Mouse (Mus musculus) ovary, adult 18-20 months (tissue): ENCODE measurements around the gene Col5a3.
A peak's percentile ranks its signal among the peaks of the same experiment; 100 is the strongest.
"Not testable (repeated sequence)": the region's sequence is repeated elsewhere in the genome, so short reads cannot be mapped to it uniquely, and the experiment has no call there.

ENCODE experiments used
- DNase-seq: peaks from one replicate; pipeline ENCODE4 v3.0.0; 2022; ENCODE audit warnings: low spot score, mixed read lengths

Col5a3 gene

GRCm38 (mm10) chr9:20814521-20815272 lies at the start of gene Col5a3:
TSS of gene Col5a3 (minus strand) at chr9:20815067.
- DNase-seq, result peak; percentile 51

- DNase-seq, result no peak
Measured at GRCm38 (mm10) chr9:20862225-20862624, 47.4 kb upstream of the Col5a3 start.

- DNase-seq, result no peak
Measured at GRCm38 (mm10) chr9:20861821-20862220, 47.0 kb upstream of the Col5a3 start.

- no peak for DNase-seq
Measured at GRCm38 (mm10) chr9:20859926-20860325, 45.1 kb upstream of the Col5a3 start.

- no peak for DNase-seq
Measured at GRCm38 (mm10) chr9:20857131-20857530, 42.3 kb upstream of the Col5a3 start.

DNA sequence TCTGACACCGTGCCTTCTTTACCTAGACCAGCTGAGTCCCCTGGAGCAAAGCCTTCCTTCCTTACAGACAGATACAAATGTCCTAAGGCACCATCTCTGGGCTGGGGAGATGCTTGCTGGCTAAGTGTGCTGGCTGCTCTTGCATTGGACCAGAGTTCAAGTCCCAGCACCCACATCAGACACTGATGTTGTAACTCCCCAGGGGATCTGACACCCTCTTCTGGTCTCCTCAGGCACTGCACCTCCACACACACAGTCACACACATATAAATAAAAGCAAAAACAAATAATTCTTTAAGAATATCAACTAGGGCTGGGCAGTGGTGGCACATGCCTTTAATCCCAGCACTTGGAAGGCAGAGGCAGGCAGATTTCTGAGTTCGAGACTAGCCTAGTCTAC lies 35.3 kb upstream of the Col5a3 start:
- DNase-seq, result no peak

- no peak for DNase-seq
Measured at GRCm38 (mm10) chr9:20842670-20843069, 27.8 kb upstream of the Col5a3 start.

DNA sequence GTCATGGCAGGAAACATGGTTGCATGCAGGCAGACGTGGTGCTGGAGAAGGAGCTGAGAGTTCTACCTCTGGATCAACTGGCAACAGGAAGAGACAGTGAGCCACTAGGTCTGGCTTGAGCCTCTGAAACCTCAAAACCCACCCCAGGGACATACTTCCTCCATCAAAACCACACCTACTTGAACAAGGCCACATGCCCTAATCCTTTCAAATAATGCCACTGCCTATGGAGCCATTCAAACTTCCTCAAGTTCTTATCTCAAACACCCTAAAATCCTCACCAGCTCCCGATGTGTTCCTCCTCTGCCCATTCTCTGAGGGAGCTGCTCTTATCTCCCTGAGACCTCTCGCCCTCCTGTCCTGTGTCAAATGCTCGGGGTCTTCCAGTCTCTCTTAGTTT lies 27.3 kb upstream of the Col5a3 start:
- DNase-seq, result no peak

- no peak for DNase-seq
Measured at GRCm38 (mm10) chr9:20838931-20839330, 24.1 kb upstream of the Col5a3 start.

DNA sequence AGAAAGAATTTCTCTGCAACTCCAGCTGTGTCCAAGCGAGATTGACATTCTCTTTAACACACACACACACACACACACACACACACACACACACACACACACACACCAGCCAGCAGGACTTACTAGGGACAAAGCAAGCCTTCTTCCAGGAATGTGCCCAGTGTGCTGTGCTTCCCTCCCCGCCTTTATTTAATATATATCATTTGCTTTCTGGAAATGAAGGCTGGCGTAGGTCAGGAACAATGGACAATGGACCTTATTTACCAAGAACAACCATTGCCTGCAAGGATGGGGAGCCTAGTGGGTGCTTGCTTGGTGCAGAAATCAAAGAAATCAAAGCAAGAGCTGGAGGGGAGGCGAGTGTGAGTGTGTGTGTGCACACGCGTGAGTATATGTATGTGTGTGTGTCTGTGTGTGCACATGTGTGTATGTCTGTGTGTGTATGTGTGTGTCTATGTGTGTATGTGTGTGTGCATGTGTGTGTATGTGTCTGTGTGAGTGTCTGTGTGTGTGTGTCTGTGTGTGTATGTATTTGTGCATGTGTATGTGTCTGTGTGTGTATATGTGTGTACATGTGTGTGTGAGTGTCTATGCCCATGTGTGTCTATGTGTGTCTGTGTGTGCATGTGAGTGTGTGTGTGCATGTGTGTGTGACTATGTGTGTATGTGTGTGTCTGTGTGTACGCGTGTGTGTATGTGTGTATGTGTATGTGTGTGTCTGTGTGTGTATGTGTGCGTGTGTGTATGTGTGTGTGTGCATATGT lies 22.5 kb upstream of the Col5a3 start:
- no peak for DNase-seq

- DNase-seq, result not testable (repeated sequence)
Measured at GRCm38 (mm10) chr9:20835431-20835954, 20.6 kb upstream of the Col5a3 start.

DNA sequence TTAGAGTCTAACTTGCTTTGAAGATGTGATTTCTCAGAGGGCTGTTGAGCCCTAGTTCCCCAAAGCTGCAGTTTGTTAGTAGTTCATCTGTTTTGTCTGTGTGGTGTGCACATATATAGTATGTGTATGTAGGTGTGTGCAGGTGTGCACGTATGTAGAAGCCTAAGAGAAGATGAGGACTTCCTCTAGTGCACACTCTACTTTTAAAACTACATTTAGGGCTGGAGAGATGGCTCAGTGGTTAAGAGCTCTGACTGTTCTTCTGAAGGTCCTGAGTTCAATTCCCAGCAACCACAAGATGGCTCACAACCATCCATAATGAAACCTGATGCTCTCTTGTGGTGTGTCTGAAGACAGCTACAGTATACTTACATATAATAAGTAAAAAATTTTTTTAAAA lies 20.0 kb upstream of the Col5a3 start:
- no peak for DNase-seq

DNA sequence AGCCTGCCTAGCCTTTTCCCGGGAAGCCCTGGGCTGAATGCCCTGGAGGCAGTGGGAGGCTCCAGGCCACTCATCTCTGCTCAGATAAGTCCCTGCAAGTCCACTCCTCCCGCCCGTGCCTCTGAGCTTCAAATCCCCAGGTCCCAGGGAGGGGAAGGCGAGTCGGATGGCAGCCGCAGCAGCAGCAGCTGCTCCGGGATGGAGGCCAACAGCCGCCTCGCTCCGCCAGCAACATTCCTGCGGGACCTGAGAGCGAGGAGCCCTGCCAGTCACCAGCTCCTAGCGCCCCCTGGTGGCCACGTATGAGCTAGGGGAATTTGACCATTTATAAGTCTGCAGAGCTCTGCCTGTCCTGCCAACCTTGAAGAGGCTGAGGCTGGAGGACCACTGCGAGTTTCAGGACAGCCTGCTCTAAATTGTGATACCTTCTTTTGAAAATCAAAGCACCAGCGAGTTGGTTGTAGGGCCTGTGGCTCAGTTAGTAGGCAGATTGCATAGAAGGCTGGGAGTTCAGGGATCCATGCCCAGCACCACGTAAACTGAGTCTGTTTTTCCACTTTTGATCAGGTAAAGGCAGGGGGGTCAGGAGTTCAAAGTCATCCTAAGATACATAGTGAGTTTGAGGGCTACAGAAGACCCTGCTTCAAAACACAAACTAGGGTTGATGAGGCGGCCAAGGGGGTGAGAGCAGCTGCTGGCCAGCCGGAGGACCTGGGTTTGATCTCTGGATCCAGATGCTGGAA lies 16.2 kb upstream of the Col5a3 start:
- DNase-seq, result peak; percentile 89

GRCm38 (mm10) chr9:20828127-20828526 lies 13.3 kb upstream of the Col5a3 start:
- DNase-seq, result no peak

DNA sequence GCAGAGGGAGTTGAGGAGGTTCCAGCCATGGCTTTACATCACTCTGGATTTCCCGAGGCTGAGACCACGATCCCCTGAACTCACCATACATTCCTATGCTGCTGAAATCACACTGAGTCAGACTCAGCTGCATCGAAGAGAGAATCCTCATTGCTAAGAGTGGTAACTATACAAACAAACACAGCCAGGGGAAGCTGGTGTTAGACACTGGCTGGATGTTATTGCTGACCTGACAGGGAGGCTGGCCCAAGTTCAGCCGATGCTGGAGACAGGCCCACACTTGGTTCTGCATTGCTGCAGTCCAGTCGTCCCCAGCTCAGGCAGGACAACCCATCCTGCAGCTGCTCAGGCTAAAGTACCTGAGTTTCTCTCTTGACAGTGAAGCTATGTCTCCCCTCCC lies 10.9 kb upstream of the Col5a3 start:
- no peak for DNase-seq

DNA sequence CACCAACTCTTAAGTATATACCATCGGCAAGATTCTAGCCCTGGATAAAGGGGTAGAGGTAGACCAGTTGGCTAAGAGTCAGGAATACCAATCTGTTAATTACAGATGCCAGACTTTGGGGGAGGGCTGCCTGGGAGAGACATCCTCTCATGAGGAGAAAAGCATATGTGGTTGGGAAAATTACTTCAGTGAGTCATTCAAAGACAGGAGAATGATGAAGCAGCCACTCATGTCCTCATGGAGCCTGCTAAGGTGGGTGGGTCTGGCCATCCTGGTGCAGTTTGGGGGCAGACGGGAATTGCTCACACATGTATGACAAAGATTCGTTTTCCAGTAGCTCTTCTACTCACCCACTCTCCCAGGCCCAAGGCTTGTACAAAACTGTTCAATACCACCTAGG lies 8.0 kb upstream of the Col5a3 start:
- no peak for DNase-seq

DNA sequence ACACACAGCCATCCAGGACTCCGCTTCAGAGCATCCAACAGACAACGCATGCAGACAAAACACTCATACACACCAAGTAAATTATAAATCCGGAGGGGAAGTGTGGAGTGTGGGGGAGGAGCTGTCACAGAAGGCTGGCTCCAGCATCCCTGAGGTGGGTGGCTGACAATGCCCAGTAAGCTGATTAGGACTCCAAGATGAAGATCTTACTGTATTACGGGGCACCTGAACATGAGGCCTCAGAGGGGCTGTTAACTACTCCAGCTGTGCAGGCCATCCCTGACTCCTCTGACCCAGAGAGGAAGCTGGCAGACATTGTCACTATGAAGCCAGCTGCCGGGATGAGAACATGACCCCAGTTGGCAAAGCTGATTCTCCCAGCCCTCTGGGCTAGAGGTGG lies 5.1 kb upstream of the Col5a3 start:
- DNase-seq, result no peak

DNA sequence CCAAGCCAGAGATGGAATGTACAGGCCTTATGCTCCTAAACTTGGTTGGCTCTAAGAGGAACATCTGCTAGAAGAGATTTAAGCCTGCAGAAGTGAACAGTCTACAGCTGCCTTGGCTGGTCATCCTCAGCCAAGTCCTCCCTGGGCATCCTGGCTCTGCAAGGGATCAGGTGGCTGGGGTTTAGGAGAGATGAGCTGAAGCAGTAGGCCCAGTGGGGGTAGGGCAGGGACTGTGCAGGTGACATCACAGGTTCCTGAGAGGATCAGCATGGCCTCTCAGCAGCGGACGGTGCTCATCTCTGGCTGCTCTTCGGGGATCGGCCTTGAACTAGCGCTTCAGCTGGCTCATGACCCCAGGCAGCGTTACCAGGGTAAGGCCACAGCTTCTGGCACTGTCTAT lies 3.4 kb upstream of the Col5a3 start, which contains the start of gene Rdh8:
TSS of gene Rdh8 (plus strand) at position 268 of the 400 bp plus-strand sequence.
- DNase-seq, result no peak

DNA sequence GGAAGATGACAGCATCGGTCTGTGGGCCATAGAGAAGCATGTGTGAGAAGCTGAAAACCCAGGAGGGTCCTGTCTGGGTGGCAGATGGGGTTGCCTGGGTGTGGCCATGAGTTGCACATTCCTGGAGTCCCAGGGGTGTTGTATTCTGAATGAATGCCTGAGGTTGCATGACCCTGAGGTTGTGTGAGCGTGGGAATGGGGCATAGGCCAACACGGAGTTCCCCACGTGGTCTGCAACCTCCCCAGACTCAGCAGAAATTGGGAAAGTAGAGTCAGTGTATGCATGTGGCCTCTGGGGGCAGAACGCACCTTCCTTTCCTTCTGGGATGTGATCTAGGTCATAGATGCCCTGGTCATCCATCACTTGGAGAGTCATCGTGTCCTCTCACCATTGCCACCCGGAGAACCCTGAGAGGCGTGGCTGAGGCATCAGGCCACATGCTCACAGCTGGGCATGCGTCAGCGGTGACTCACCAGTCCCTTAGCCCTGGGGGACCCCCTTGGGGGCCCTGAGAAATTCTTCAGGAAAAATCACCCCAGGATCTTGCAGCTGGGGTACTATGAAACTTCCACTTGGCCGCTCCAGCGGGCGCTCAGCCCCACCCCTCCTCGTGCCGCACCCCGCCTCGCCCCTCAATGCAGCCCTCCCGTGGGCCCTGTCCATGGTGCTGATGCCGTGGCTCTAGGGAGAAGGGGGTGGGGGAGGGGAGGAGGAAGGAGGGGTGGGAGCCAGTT lies 2.2 kb downstream of the Col5a3 start:
- no peak for DNase-seq

DNA sequence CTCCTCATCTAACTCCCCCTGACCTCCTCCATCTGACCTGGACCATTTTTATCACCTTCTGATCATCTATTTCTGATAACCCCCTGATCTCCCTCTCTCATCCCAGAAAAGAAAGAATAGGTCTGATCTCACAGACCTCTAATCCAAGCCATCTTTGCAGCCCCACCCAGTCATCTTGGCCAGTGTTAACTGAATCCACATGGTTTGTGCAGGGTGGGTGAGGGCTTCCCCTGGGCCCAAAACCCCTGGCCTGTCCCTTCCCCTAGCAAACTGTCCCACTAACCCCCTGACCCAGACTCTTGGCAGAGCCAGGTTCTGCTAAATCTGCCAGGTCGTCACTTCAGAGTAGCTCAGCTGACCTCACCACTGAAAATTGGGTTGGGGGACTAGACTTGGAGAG lies 4.1 kb downstream of the Col5a3 start:
- DNase-seq, result no peak

DNA sequence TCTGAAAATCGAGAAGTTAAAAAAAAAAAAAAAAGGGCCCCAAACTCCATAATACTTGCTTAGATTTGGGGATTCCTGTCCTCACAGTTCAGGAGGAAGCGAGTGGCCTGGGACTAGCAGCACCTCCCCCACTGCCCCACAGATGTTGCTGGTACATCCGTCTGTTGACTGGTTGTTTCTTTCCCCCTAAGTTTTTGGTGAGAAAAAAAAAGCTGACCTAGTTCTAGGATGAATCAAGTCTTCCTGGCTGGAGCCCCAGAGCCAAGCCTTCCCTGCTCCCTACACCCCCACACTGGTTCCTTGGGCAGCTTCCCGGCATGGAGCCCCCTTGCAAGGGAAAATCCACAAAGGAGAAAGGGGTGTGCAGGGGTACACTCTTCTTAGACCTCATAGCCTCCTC lies 4.6 kb downstream of the Col5a3 start:
- no peak for DNase-seq

DNA sequence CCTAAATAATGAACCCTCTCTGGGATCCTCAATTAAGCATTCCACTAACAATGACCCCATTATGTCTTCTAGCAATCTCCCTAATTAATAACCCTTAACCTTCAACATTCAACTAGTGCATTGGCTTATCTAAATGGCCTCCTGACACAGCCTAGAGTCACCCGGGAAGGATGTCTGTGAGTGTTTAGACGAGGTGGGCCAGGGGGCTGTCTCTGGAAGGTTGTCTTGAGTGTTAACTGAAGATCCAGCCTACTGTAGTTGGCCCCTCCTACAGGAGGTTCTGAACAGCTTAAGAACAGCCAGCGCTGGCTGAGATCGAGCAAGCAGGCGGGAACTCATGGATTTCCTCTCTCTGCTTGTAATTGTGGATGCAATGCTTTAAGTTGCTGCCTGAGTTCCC lies 9.2 kb downstream of the Col5a3 start:
- DNase-seq, result no peak
